Mouse (Mus musculus) cerebellum, postnatal 4 days (tissue): ENCODE measurements at regions not wholly inside any gene's neighbourhood (a gene's known extent, or its start where the extent isn't known, plus 50 kb on each side); places are given as distances from the start of the nearest gene placed in this dataset.
"Not testable (repeated sequence)": the region's sequence is repeated elsewhere in the genome, so short reads cannot be mapped to it uniquely, and the experiment has no call there.

ENCODE experiments used
- DNase-seq, 2 experiments: peaks; one replicate each; pipeline ENCODE4 v3.0.0; 2022; ENCODE audit warnings: low spot score in 2 of 2, mixed read lengths in 1 of 2

DNA sequence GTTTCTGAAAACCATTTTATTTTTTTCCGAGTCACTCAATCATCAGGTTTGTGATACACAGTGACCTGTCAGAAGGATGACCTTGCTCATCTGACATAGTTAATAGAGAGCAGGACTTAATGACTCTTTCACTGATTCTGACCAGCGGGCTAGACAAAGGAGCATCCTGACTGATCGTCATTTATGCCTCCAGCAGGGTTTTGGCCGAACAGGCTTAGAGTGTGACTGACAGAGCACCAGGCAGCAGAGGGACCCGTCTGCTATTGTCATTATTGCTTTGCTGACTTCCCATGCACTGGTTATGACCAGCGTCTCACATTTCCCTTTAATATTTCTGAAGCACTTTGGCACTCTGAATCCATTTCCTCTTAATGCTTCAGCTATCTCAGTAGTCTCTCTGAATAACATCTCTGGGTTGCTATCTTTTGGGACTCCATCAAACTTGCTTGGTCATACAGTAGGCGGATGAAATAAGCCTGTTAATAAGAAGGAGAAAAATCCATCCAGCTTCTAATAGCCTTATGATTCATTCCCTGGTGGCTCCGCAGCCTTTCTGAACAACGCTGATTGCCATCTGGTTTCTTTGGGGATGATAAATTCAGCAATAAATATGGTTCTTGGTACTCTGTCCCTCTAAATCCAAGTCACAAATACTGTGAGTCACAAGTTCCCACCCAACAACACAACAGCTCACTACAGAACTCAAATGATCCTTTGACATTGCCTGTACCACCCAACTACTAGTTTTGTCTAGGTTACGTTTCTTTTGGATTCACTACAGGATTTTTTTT is 820.8 kb upstream of the Sox9 start:
- DNase-seq = peak in 1 of 2 experiments; percentile 27

DNA sequence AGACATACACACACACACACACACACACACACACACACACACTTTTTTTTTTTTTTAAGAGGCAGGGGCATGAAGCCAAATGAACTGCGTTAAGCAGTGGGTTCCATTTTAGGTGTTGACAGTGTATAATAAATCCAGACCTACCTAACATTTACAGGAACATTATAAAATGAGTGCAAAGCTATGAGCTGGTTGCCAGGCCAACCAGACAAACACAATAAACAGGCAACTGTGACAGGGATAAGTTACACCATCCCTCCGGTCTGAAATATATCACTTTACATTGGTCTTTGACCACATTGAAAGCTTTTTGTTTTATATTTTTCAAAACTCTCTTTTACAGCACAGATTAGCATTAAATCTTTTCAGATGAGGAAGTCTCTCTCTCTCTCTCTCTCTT is 820.2 kb upstream of the Sox9 start:
- DNase-seq = no peak

DNA sequence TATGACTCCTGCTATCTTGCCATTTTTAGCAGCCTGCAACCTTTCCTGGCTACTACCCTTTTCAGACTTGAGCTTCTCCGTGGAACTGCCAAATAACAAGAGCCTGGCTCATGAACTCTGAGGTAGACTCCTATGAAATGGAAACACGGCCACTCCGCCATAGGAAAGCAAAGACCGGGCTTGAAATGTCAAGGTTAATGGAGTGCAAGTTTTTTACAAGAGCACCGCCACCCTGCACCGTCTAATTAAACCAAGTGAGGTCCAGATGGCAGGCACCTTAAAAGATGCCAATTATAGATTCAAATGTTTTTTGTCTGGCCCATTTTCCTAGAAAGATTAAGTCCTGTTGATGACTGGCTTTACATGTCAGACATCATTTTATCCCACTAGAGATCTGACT is 818.0 kb upstream of the Sox9 start:
- DNase-seq = no peak

DNA sequence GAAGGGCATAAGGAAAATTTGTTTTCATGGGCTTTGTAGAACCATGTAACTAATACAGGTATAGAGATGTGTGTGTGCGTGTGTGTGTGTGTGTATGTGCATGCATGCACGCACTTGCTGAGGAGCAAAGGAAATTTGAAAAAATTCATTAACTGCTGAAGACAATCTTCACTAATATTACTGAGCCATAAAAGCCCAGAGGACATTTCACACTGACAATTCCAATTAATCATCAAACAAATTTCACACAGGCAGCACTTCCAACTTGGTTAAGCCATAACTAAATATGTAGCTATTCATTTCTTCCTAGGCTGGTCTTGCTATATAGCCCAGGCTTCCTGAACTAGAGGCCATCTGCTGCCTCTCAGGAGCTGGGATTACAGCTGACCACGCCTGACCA is 815.6 kb upstream of the Sox9 start:
- DNase-seq = no peak

DNA sequence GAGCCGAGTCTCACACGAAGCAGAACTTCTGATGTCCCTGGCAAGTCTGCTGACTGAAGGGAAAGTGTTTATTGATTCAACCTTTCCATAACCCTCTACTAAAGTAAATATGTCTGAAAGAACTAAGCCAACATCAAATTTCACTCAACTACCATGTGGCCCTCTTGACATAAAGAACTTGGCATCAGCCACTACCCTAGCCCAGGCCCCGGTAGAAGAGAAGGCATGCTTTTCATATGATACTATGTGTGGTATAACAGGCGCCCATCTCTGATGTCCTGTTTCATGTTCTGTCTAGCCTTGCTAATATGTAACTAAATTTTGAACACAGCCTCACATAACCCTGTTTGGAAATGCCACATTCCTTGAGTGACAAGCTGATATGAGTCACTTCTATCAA is 811.0 kb upstream of the Sox9 start:
- no peak for DNase-seq

DNA sequence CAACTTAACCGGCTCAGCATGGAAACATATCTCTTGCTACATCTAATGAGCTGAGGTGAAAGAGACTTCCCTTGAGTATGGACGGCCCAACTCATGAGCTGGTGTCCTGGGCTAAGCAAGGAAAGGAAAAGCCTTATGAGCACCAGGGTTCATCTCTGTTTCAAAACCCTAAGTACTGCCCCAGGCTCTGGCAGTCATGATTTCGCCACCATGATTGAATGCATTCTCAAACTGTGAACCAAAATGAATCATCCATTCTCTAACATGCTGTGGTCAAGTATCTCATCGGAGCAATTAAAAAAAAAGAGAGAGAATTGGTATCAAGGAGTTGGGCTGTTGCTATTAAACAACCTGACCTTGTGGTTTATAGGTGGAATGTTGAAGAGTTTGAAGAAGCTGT is 803.4 kb upstream of the Sox9 start:
- DNase-seq = no peak

DNA sequence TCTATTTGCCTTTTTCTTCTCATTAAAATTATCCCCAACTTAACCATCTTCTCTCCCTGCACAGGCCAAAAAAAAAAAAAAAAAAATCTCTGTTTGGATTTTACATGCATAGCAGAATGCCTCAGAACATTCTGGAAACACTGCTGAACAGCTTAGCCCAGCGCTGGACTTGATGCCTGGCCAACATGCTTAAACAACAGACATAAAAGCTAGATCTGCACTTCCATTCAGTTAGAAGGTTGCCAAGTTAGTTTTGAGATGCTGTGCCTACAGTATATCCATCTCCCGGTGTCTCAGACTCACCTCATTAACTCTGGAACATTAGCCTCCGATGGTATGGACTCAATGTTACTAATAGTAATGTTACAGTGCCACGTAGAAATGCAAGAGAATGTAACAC is 785.6 kb upstream of the Sox9 start:
- no peak for DNase-seq

DNA sequence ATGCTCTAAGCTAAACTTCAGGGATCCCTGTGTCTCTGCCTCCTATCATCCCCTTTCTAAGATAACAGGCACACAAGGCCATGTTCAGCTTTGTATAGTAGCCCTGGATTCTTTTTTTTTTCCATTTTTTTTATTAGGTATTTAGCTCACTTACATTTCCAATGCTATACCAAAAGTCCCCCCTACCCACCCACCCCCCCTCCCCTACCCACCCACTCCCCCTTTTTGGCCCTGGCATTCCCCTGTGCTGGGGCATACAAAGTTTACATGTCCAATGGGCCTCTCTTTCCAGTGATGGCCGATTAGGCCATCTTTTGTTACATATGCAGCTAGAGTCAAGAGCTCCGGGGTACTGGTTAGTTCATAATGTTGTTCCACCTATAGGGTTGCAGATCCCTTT is 771.2 kb upstream of the Sox9 start:
- not testable (repeated sequence) for DNase-seq

DNA sequence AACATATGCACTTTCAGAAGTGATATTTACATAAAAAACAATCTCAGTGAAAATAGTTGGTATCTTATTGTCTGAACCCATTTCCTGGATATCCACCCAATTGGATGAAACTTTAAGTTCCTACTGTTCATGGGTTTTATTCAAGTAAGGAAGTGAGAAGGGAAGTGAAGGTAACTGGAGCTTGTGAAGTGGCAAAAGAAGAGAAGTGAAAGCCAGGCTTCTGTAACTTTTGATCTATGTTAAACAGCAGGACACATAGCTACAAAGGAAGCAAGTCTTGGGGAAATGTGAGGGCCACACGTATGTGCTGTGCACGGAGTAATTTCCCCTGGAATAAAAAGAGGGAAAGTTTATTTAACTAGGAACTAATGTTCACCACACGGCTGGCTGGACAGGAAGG is 764.1 kb upstream of the Sox9 start:
- no peak for DNase-seq

DNA sequence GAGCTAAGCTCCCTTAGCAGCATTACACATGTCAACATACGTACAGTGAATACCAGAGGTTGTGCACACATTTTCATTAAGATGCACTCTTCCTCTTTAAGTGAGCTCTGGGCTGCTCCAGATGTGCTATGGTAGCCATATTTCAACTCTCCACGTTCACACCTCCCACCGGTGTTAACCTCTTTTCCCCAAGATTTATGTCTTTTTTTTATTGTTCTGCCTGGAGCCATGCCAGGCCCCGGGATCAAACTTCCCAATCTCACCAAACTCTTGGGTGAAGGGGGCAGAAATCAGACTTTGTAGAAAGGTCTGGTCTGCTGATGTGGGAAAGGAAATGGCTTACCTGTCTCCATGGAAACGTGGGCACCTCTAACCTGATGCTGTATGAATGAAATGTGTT is 754.0 kb upstream of the Sox9 start:
- no peak for DNase-seq

DNA sequence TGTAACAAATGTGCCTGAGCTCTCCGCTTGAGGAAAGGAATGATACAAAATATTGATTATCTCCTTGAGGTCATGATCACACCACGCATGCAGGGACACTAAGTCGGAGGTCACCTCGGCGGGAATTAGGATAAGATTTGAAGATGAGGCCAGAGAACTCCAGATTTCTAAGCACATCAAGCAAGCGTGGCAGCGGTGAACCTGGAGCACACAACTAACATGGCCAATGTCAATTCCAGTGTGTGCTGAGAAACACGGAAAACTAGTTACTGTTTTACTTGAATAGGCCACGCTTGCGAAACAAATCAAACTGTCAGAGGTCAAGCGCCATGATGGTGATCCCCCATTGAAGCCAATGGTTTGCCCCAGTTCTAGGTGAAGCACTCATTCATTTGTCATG is 743.3 kb upstream of the Sox9 start:
- DNase-seq = no peak

DNA sequence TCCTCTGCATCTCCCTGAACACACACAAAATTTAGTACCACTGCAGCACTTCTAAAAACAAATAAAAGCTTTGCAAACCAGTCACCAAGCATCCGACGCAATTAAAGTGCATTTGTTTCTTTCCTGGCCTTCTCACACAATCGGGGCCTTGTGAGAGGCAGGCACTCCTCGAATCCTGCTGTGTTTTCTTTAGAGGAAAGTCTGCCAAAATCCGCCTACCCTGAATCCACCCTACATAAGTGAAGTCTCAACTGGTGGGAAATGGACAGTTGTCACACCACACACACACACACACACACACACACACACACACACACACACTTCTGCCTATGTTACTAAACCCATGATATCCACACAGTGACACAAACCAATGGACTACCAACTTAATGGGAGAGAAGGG is 737.6 kb upstream of the Sox9 start:
- no peak for DNase-seq

DNA sequence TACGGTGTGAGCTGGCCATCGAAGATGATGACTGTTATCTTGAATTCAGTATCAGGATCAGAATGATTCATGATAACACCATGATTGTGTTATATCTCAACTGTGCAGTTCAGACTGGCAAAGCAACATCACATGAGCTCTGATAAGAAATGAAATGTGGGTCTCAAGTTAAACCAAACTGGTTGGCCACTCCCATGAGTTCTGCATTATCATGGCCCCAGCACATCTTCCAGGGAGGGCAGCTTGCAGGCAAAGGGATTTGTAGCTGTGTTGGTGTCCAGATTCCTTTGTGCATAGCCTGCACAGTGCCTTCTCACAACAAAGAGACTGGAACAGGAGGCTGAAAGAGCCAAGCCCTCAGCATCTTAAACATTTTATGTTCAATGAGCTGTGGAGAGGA is 736.7 kb upstream of the Sox9 start:
- DNase-seq = no peak

DNA sequence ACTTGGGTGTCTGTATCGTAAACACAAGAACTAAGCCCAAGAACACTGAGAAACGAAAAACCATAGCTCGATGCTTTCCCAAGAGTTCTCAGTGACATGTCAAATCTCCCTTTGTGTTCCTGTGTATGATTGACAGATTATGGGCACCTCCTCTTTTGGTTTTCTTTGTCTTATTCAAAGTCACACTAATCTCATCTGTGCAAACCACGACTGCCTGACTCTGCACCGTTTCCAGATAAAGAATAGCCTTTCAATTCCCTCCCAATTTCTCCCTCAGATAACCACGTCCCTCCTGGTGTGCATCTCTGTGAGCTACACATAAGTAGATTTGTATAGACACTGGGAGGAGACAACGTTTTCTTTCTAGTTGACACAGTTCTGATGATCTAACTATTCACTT is 731.7 kb upstream of the Sox9 start:
- no peak for DNase-seq

DNA sequence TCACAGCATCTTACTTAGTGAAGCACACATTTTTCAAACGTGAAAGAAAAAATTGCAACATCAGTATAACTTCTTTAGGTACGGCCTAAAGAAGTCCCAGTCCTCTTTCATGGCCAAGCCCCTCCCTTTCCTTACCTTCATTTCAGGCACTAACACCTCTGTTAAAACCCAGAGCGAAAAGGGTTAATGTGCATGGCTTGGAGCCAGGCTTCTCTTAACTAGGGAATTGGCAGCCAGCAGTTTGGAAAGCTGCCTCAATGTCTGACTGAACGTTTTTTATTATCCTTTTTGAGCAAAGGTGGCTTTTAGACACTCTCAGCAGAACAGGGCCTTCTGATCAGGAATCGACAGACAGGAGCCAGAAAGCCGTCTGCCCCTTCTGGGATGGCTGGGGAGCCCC is 726.4 kb upstream of the Sox9 start:
- no peak for DNase-seq

DNA sequence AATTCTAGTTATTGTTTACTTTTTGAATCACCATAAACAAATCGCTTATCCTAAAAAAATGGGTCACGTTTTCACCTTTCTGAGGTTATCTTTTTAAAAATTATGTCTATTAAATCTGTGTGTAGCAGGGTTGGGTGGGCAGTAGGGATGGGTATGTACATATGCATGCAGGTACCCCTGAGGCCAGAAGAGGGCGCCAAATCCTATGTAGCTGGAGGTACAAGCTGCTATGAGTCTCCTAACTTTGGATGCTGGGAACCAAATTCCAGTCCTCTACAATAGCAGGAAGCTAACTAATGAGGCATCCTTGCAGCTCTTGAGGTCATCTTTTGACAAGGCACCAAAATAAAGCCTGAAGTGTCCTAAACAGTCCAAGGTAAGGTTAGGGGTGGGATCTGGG is 714.8 kb upstream of the Sox9 start:
- DNase-seq = no peak

DNA sequence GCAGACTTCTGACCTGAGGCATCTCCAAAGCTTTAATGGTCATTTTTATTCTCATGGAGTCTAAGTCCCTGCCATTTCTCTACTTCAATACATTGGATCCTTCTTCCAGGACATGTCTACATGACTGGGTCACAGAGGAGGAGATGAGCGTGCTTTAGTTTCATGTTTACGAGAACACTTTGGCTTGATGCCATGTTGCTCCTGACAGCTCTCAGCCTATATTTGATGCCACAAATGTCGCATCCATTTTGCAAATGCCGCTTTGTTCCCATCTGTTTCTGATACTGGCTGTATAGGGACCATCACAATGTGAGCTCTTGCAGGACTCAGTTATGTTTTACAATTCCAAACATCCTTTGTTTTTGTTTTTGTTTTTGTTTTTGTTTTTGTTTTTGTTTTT is 713.2 kb upstream of the Sox9 start:
- DNase-seq = no peak

DNA sequence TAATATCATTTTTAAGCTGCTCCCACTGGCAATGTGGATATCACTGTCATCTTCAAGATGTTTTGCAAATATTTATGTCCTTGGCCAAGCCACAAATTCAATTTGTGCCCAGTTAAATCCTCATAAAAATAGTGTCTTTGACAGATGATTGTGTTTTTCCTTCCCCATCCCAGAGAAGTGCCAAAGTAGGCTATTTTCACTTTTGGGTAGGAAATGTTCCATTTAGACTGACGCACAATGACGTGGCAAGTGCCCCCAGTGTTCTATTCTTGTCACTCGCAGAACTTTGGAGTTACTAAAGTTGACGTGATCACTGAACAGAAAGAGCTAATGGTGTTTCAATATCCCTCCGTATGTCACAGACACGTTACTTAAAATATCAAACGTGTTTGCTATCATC is 710.5 kb upstream of the Sox9 start:
- no peak for DNase-seq

DNA sequence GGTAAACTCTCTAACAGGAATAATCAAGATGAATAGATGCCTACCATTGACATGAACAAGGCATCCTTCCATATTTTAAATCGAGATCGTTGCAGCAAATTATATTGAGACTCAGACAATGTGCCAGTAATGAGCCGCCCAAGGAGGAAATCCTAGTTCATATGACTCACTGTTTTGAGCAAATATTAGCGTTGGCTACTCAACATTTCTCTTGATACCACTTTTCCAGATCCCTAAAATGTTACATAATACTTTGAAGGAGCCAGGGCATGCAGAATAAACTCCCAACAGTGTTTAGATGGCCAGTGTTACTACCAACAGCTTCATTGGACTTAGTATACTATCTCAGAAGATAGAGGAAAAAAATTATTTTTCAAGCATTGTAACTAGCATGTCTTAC is 700.6 kb upstream of the Sox9 start:
- DNase-seq = no peak

DNA sequence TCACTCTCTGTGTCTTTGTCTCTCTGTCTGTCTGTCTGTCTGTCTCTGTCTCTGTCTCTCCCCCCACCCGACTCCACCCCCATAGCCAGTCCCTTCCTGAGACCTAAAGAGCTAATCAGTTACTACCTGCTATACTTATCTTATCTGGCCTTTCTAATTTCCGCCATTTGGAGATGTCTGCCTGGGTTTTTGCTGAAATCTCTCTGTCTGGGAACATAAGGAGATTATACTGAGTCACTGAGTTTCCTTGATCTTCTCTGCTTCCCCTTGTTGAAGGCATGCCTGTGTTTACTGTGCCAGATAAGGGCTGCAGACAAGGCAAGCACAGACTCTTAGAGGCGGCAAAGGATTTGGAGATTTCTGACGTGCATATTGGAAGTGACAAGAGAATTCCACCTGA is 699.0 kb upstream of the Sox9 start:
- no peak for DNase-seq

DNA sequence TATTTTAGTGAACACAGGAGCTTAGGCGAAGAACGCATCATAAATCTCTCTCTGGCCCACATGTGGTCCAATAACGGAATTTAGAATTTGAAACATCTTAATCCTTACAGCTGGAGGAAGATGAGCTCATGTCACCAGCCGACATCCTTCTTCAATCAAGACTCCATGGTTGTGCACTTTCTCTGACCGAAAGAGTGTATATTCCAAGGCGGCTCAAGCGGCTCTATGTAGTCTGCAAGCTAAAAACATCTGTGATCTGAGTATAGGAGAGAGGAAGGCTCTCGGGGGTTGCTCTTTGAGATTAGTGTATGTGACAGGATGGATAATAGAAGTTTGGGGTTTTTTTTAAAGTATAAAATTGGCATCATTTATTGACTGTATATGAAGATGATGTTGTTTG is 689.9 kb upstream of the Sox9 start:
- DNase-seq = no peak

DNA sequence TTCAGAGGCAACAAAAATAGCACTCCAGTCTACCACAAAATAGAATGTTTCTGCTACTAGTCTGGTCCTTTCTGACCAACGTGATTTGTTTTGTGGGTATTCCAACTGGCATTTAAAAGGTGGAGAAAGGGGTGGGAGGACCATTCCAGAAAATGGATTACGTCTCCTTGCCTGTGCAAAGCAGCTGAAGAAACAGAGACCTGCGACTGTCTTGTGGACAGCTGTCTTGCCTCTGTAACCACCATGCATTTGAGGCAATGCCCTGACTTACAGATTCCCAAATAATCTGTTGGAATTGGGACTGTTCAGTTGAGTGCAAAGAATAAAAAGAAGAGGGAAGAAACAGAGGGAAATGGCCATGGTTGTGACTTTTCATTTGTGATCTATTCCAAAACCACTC is 687.0 kb upstream of the Sox9 start:
- DNase-seq = no peak

DNA sequence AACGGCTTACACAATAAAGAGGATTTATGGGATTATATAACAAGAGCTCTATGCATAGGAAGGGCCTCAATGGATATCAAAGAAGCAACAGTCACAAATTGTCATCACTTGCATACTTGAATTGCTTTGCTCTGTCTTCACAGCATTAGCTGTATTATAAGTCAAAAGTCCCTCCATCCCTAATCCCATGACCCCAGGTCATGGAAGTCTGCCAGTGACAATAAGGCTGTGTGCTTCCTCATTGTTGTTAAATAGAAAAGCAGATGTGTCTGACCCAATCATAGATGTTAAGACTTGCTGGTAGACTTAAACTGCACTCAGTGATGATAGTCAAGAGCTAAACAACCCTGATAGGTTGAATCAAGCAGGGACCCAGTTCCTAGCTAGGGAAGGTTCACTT is 683.9 kb upstream of the Sox9 start:
- DNase-seq = no peak

DNA sequence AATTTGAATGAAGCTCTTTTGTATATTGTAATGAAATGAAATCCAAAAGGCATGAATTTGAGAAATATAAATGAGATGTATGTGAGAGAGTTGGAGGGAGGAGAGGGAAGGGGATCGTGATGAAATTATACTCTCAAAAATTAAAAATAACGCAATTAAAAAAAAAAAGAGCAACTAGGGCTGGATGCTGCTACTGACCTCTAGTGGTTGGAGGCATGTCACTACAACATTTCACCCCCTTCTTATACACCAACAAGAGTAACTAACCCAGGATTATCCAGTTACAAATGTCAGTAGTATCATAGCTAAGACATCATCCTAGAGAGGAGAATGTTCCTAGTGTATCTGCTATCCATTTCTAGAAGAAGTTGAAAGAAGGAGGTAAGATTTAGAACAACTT is 678.8 kb upstream of the Sox9 start:
- no peak for DNase-seq
